Mouse (Mus musculus) gonadal fat pad, adult 2 months (tissue): ENCODE measurements around the gene Abcb11. TPM values are rescaled to one million over a fixed set of nuclear protein-coding genes. Genes with fewer than 3 reads are reported as not detected.
A peak's percentile ranks its signal among the peaks of the same experiment; 100 is the strongest.

Source experiments
- DNase-seq: peaks from one replicate; pipeline ENCODE4 v3.0.0-alpha.2; 2012; ENCODE audit warnings: low read depth
- polyA plus RNA-seq: library from polyadenylated mRNA; depleted of rRNA; stranded (reverse); fragments of >200 nt; gene quantifications from 2 replicates; pipeline ENCODE4 v1.2.3, GENCODE M21; 2012

The Abcb11 gene
- polyA plus RNA-seq, 1 experiment: not detected

GRCm38 (mm10) chr2:69264069-69264618 lies 78.3 kb downstream of the Abcb11 start:
- no peak for DNase-seq

GRCm38 (mm10) chr2:69248221-69248755 lies 94.1 kb downstream of the Abcb11 start:
- DNase-seq: no peak

- DNase-seq: no peak
These were observed 95.3 kb downstream of the Abcb11 start for GRCm38 (mm10) chr2:69247081-69247480.

GRCm38 (mm10) chr2:69244924-69245323 lies 97.5 kb downstream of the Abcb11 start:
- DNase-seq: no peak

GRCm38 (mm10) chr2:69239315-69239714 lies 103.1 kb downstream of the Abcb11 start:
- no peak for DNase-seq

GRCm38 (mm10) chr2:69234976-69235678 lies 107.3 kb downstream of the Abcb11 start:
- DNase-seq: no peak

GRCm38 (mm10) chr2:69232101-69232500 lies 110.3 kb downstream of the Abcb11 start:
- no peak for DNase-seq

GRCm38 (mm10) chr2:69230137-69230536 lies 112.3 kb downstream of the Abcb11 start:
- no peak for DNase-seq

GRCm38 (mm10) chr2:69228635-69229034 lies 113.8 kb downstream of the Abcb11 start:
- no peak for DNase-seq

- no peak for DNase-seq
These were observed 115.5 kb downstream of the Abcb11 start for GRCm38 (mm10) chr2:69226876-69227275.

GRCm38 (mm10) chr2:69224724-69225123 lies 117.7 kb downstream of the Abcb11 start:
- no peak for DNase-seq

GRCm38 (mm10) chr2:69222815-69223214 lies 119.6 kb downstream of the Abcb11 start:
- DNase-seq: no peak

GRCm38 (mm10) chr2:69221868-69222416 lies 120.5 kb downstream of the Abcb11 start:
- no peak for DNase-seq

GRCm38 (mm10) chr2:69215242-69215641 lies 127.2 kb downstream of the Abcb11 start:
- no peak for DNase-seq

- DNase-seq: no peak
These were observed 129.8 kb downstream of the Abcb11 start for GRCm38 (mm10) chr2:69212652-69213051.

GRCm38 (mm10) chr2:69210773-69211172 lies 131.6 kb downstream of the Abcb11 start, which contains the start of gene G6pc2:
Gene G6pc2 (plus strand): TSS chr2:69211073.
- no peak for DNase-seq

GRCm38 (mm10) chr2:69209684-69210083 lies 132.7 kb downstream of the Abcb11 start:
- no peak for DNase-seq

GRCm38 (mm10) chr2:69206523-69206922 lies 135.9 kb downstream of the Abcb11 start:
- DNase-seq: no peak

GRCm38 (mm10) chr2:69205791-69206351 lies 136.5 kb downstream of the Abcb11 start, which contains the start of gene Spc25:
Gene Spc25 (minus strand): TSS chr2:69206194.
- peak; percentile 66 for DNase-seq

- DNase-seq: no peak
These were observed 137.2 kb downstream of the Abcb11 start for GRCm38 (mm10) chr2:69205185-69205584.

GRCm38 (mm10) chr2:69193555-69193954 lies 148.9 kb downstream of the Abcb11 start:
- no peak for DNase-seq

GRCm38 (mm10) chr2:69191059-69191458 lies 151.4 kb downstream of the Abcb11 start:
- DNase-seq: no peak

GRCm38 (mm10) chr2:69189222-69189621 lies 153.2 kb downstream of the Abcb11 start:
- DNase-seq: no peak
